Mouse (Mus musculus): Measurements from ENCODE around the gene Olfr1371. TPM values are rescaled to one million over a fixed set of nuclear protein-coding genes. Genes with fewer than 3 reads are reported as not detected.
A peak's percentile ranks its signal among the peaks of the same experiment; 100 is the strongest.

The Olfr1371 gene
- total RNA-seq (2022), result not detected

GRCm38 (mm10) chr11:52213887-52214286 lies at the start of gene Olfr1371:
Olfr1371 (minus strand) TSS chr11:52213987.
- DNase-seq (ENCODE audit: low spot score in 2 of 2), result no peak

- peak in 1 of 2 experiments; percentile 2 for DNase-seq (ENCODE audit: low spot score in 2 of 2)
These were observed 48.6 kb upstream of the Olfr1371 start for GRCm38 (mm10) chr11:52262338-52262737.

GRCm38 (mm10) chr11:52261937-52262336 lies 48.1 kb upstream of the Olfr1371 start:
- DNase-seq (ENCODE audit: low spot score in 2 of 2), result peak in 1 of 2 experiments; percentile 25

- no peak for DNase-seq (ENCODE audit: low spot score in 2 of 2)
These were observed 47.1 kb upstream of the Olfr1371 start for GRCm38 (mm10) chr11:52260878-52261277.

GRCm38 (mm10) chr11:52258711-52259110 lies 44.9 kb upstream of the Olfr1371 start:
- no peak for DNase-seq (ENCODE audit: low spot score in 2 of 2)

GRCm38 (mm10) chr11:52257376-52257775 lies 43.6 kb upstream of the Olfr1371 start:
- no peak for DNase-seq (ENCODE audit: low spot score in 2 of 2)

- no peak for DNase-seq (ENCODE audit: low spot score in 2 of 2)
These were observed 41.3 kb upstream of the Olfr1371 start for GRCm38 (mm10) chr11:52255077-52255476.

GRCm38 (mm10) chr11:52253674-52254375 lies 40.0 kb upstream of the Olfr1371 start:
- peak; percentile 53 to 69 for DNase-seq (ENCODE audit: low spot score in 2 of 2)

GRCm38 (mm10) chr11:52252692-52253091 lies 38.9 kb upstream of the Olfr1371 start:
- no peak for DNase-seq (ENCODE audit: low spot score in 2 of 2)

- DNase-seq (ENCODE audit: low spot score in 2 of 2), result no peak
These were observed 38.0 kb upstream of the Olfr1371 start for GRCm38 (mm10) chr11:52251770-52252169.

GRCm38 (mm10) chr11:52249452-52249851 lies 35.7 kb upstream of the Olfr1371 start:
- no peak for DNase-seq (ENCODE audit: low spot score in 2 of 2)

GRCm38 (mm10) chr11:52240898-52241542 lies 27.2 kb upstream of the Olfr1371 start:
- DNase-seq (ENCODE audit: low spot score in 2 of 2), result no peak

- no peak for DNase-seq (ENCODE audit: low spot score in 2 of 2)
These were observed 20.7 kb upstream of the Olfr1371 start for GRCm38 (mm10) chr11:52234509-52234908.

GRCm38 (mm10) chr11:52233906-52234305 lies 20.1 kb upstream of the Olfr1371 start:
- DNase-seq (ENCODE audit: low spot score in 2 of 2), result no peak

- DNase-seq (ENCODE audit: low spot score in 2 of 2), result no peak
These were observed 19.4 kb upstream of the Olfr1371 start for GRCm38 (mm10) chr11:52233043-52233653.

GRCm38 (mm10) chr11:52231606-52232541 lies 18.1 kb upstream of the Olfr1371 start, which contains the start of gene Skp1a:
Skp1a (plus strand) TSS chr11:52231995.
- peak; percentile 81 to 85 for DNase-seq (ENCODE audit: low spot score in 2 of 2)

- no peak for DNase-seq (ENCODE audit: low spot score in 2 of 2)
These were observed 16.9 kb upstream of the Olfr1371 start for GRCm38 (mm10) chr11:52230694-52231093.

- no peak for DNase-seq (ENCODE audit: low spot score in 2 of 2)
These were observed 15.1 kb upstream of the Olfr1371 start for GRCm38 (mm10) chr11:52228722-52229448.

GRCm38 (mm10) chr11:52227466-52228226 lies 13.9 kb upstream of the Olfr1371 start:
- DNase-seq (ENCODE audit: low spot score in 2 of 2), result no peak

GRCm38 (mm10) chr11:52227053-52227452 lies 13.3 kb upstream of the Olfr1371 start:
- DNase-seq (ENCODE audit: low spot score in 2 of 2), result no peak
